Mouse (Mus musculus): ENCODE measurements around the gene Myo1c. TPM values are rescaled to one million over a fixed set of nuclear protein-coding genes. Genes with fewer than 3 reads are reported as not detected.

The Myo1c gene
- polyA plus RNA-seq, 1 experiment: 177 TPM

- Histone ChIP-seq H3K27me3 (ENCODE audit: control insufficient read depth, insufficient read depth, insufficient read length) (no peaks in the 10 kb centered on the region), H3K36me3 (ENCODE audit: control insufficient read depth, insufficient read depth) (peaks cover 28% of the 10 kb centered on the region), H3K79me2 (ENCODE audit: control insufficient read depth, insufficient read depth) (no peaks in the 10 kb centered on the region), H3K4me2 (ENCODE audit: low read depth) (peak overlapping the region; percentile 49), H3ac (ENCODE audit: control insufficient read depth, insufficient read length) (no peak overlapping the region), H3K4me3 (no peak overlapping the region)
- TF ChIP-seq MYOD1 (IDR thresholded peaks at IDR 0.05; ENCODE audit: control insufficient read depth in 1 of 3, insufficient read length in 2 of 3, low read depth in 2 of 3) (peak; percentile 5 to 51 (median 43)), MYOG (IDR thresholded peaks at IDR 0.05; ENCODE audit: control insufficient read depth in 1 of 3, insufficient read depth in 1 of 3, insufficient read length in 2 of 3, low read depth in 2 of 3) (peak in 1 of 3 experiments; percentile 54), REST (IDR thresholded peaks at IDR 0.05; ENCODE audit: insufficient read depth, insufficient read length) (no peak)
Observed at GRCm38 (mm10) chr11:75622588-75623329, 27.5 kb upstream of the Myo1c start.

GRCm38 (mm10) chr11:75624102-75624554 is 26.2 kb upstream of the Myo1c start:
- H3K4me3 ChIP-seq: no peak overlapping the region
- H3K4me2 ChIP-seq (ENCODE audit: low read depth): peak overlapping the region; percentile 9
- H3ac ChIP-seq (ENCODE audit: control insufficient read depth, insufficient read length): no peak overlapping the region
- no peaks in the 10 kb centered on the region for H3K79me2 ChIP-seq (ENCODE audit: control insufficient read depth, insufficient read depth)
- TF ChIP-seq MYOG (IDR thresholded peaks at IDR 0.05; ENCODE audit: control insufficient read depth in 1 of 3, insufficient read depth in 1 of 3, insufficient read length in 2 of 3, low read depth in 2 of 3) (no peak), TCF3 (IDR thresholded peaks at IDR 0.05; ENCODE audit: insufficient read length, low read depth) (no peak), CEBPB (IDR thresholded peaks at IDR 0.05; ENCODE audit: insufficient read depth, poor library complexity, severe bottlenecking) (no peak), E2F4 (IDR thresholded peaks at IDR 0.05; ENCODE audit: insufficient read depth) (no peak), MYOD1 (IDR thresholded peaks at IDR 0.05; ENCODE audit: control insufficient read depth in 1 of 3, insufficient read length in 2 of 3, low read depth in 2 of 3) (no peak), POLR2AphosphoS2 (IDR thresholded peaks at IDR 0.05; ENCODE audit: insufficient read length, low read depth) (no peak), POLR2A (IDR thresholded peaks at IDR 0.05; ENCODE audit: insufficient read length, low read depth) (no peak), TCF12 (IDR thresholded peaks at IDR 0.05; ENCODE audit: insufficient read depth, poor library complexity, severe bottlenecking) (no peak), USF1 (IDR thresholded peaks at IDR 0.05; ENCODE audit: low read depth) (no peak), REST (IDR thresholded peaks at IDR 0.05; ENCODE audit: insufficient read depth, insufficient read length) (no peak), MAX (IDR thresholded peaks at IDR 0.05; ENCODE audit: low read depth) (no peak), SRF (IDR thresholded peaks at IDR 0.05; ENCODE audit: control insufficient read depth, insufficient read length, low read depth) (no peak)
- peaks cover 22% of the 10 kb centered on the region for H3K36me3 ChIP-seq (ENCODE audit: control insufficient read depth, insufficient read depth)
- H3K27me3 ChIP-seq (ENCODE audit: control insufficient read depth, insufficient read depth, insufficient read length): no peaks in the 10 kb centered on the region

- TF ChIP-seq REST (IDR thresholded peaks at IDR 0.05; ENCODE audit: insufficient read depth, insufficient read length) (no peak), USF1 (IDR thresholded peaks at IDR 0.05; ENCODE audit: low read depth) (no peak), POLR2AphosphoS2 (IDR thresholded peaks at IDR 0.05; ENCODE audit: insufficient read length, low read depth) (no peak), MAX (IDR thresholded peaks at IDR 0.05; ENCODE audit: low read depth) (no peak), TCF3 (IDR thresholded peaks at IDR 0.05; ENCODE audit: insufficient read length, low read depth) (no peak), MYOD1 (IDR thresholded peaks at IDR 0.05; ENCODE audit: control insufficient read depth in 1 of 3, insufficient read length in 2 of 3, low read depth in 2 of 3) (no peak), CEBPB (IDR thresholded peaks at IDR 0.05; ENCODE audit: insufficient read depth, poor library complexity, severe bottlenecking) (no peak), POLR2A (IDR thresholded peaks at IDR 0.05; ENCODE audit: insufficient read length, low read depth) (no peak), E2F4 (IDR thresholded peaks at IDR 0.05; ENCODE audit: insufficient read depth) (no peak), MYOG (IDR thresholded peaks at IDR 0.05; ENCODE audit: control insufficient read depth in 1 of 3, insufficient read depth in 1 of 3, insufficient read length in 2 of 3, low read depth in 2 of 3) (no peak), SRF (IDR thresholded peaks at IDR 0.05; ENCODE audit: control insufficient read depth, insufficient read length, low read depth) (no peak), TCF12 (IDR thresholded peaks at IDR 0.05; ENCODE audit: insufficient read depth, poor library complexity, severe bottlenecking) (no peak)
- Histone ChIP-seq H3K36me3 (ENCODE audit: control insufficient read depth, insufficient read depth) (peaks cover 13% of the 10 kb centered on the region), H3K79me2 (ENCODE audit: control insufficient read depth, insufficient read depth) (no peaks in the 10 kb centered on the region), H3K4me2 (ENCODE audit: low read depth) (no peak overlapping the region), H3K27me3 (ENCODE audit: control insufficient read depth, insufficient read depth, insufficient read length) (no peaks in the 10 kb centered on the region), H3ac (ENCODE audit: control insufficient read depth, insufficient read length) (no peak overlapping the region), H3K4me3 (no peak overlapping the region)
Observed at GRCm38 (mm10) chr11:75625820-75626219, 24.5 kb upstream of the Myo1c start.

GRCm38 (mm10) chr11:75630098-75630497 is 20.2 kb upstream of the Myo1c start:
- Histone ChIP-seq H3ac (ENCODE audit: control insufficient read depth, insufficient read length) (peak overlapping the region; percentile 69), H3K27me3 (ENCODE audit: control insufficient read depth, insufficient read depth, insufficient read length) (no peaks in the 10 kb centered on the region), H3K4me3 (peak overlapping the region; percentile 76), H3K36me3 (ENCODE audit: control insufficient read depth, insufficient read depth) (peaks cover 13% of the 10 kb centered on the region), H3K4me2 (ENCODE audit: low read depth) (peak overlapping the region; percentile 96), H3K79me2 (ENCODE audit: control insufficient read depth, insufficient read depth) (no peaks in the 10 kb centered on the region)
- no peak for TF ChIP-seq SRF (IDR thresholded peaks at IDR 0.05; ENCODE audit: control insufficient read depth, insufficient read length, low read depth)
- no peak for TF ChIP-seq MYOD1 (IDR thresholded peaks at IDR 0.05; ENCODE audit: control insufficient read depth in 1 of 3, insufficient read length in 2 of 3, low read depth in 2 of 3)
- no peak for TF ChIP-seq TCF3 (IDR thresholded peaks at IDR 0.05; ENCODE audit: insufficient read length, low read depth)
- TF ChIP-seq MAX (IDR thresholded peaks at IDR 0.05; ENCODE audit: low read depth): no peak
- no peak for TF ChIP-seq REST (IDR thresholded peaks at IDR 0.05; ENCODE audit: insufficient read depth, insufficient read length)
- no peak for TF ChIP-seq POLR2A (IDR thresholded peaks at IDR 0.05; ENCODE audit: insufficient read length, low read depth)
- no peak for TF ChIP-seq TCF12 (IDR thresholded peaks at IDR 0.05; ENCODE audit: insufficient read depth, poor library complexity, severe bottlenecking)
- no peak for TF ChIP-seq MYOG (IDR thresholded peaks at IDR 0.05; ENCODE audit: control insufficient read depth in 1 of 3, insufficient read depth in 1 of 3, insufficient read length in 2 of 3, low read depth in 2 of 3)
